Mouse (Mus musculus) cerebellum, adult 9-10 months (tissue): ENCODE data around the gene Prrxl1.
A peak's percentile ranks its signal among the peaks of the same experiment; 100 is the strongest.

Source experiments
- DNase-seq: peaks from one replicate; pipeline ENCODE4 v3.0.0; 2022

The Prrxl1 gene

GRCm38 (mm10) chr14:32599290-32600041 lies at the start of gene Prrxl1:
Gene Prrxl1 (plus strand): TSS chr14:32599407.
- no peak for DNase-seq

GRCm38 (mm10) chr14:32551854-32552253 lies 47.4 kb upstream of the Prrxl1 start:
- no peak for DNase-seq

- DNase-seq = no peak
Measured at GRCm38 (mm10) chr14:32553198-32553903, 45.9 kb upstream of the Prrxl1 start.

- DNase-seq = no peak
Measured at GRCm38 (mm10) chr14:32554860-32555526, 44.2 kb upstream of the Prrxl1 start.

- no peak for DNase-seq
Measured at GRCm38 (mm10) chr14:32561428-32561827, 37.8 kb upstream of the Prrxl1 start.

- no peak for DNase-seq
Measured at GRCm38 (mm10) chr14:32563661-32564060, 35.5 kb upstream of the Prrxl1 start.

- no peak for DNase-seq
Measured at GRCm38 (mm10) chr14:32572519-32572918, 26.7 kb upstream of the Prrxl1 start.

GRCm38 (mm10) chr14:32578420-32578819 lies 20.8 kb upstream of the Prrxl1 start:
- DNase-seq = no peak

- DNase-seq = no peak
Measured at GRCm38 (mm10) chr14:32583696-32584095, 15.5 kb upstream of the Prrxl1 start.

GRCm38 (mm10) chr14:32587013-32587784 lies 12.0 kb upstream of the Prrxl1 start:
- peak; percentile 67 for DNase-seq

- no peak for DNase-seq
Measured at GRCm38 (mm10) chr14:32590377-32590776, 8.8 kb upstream of the Prrxl1 start.

GRCm38 (mm10) chr14:32597232-32598231 lies 1.7 kb upstream of the Prrxl1 start:
- no peak for DNase-seq

- no peak for DNase-seq
Measured at GRCm38 (mm10) chr14:32598437-32599219, 579 bp upstream of the Prrxl1 start.

- no peak for DNase-seq
Measured at GRCm38 (mm10) chr14:32600110-32600509, 903 bp downstream of the Prrxl1 start.

GRCm38 (mm10) chr14:32605508-32605907 lies 6.3 kb downstream of the Prrxl1 start:
- no peak for DNase-seq

- DNase-seq = no peak
Measured at GRCm38 (mm10) chr14:32606316-32606715, 7.1 kb downstream of the Prrxl1 start.

GRCm38 (mm10) chr14:32609392-32609791 lies 10.2 kb downstream of the Prrxl1 start:
- no peak for DNase-seq

- DNase-seq = no peak
Measured at GRCm38 (mm10) chr14:32617253-32617652, 18.0 kb downstream of the Prrxl1 start.

GRCm38 (mm10) chr14:32624245-32624644 lies 25.0 kb downstream of the Prrxl1 start:
- DNase-seq = no peak

- DNase-seq = no peak
Measured at GRCm38 (mm10) chr14:32624811-32625210, 25.6 kb downstream of the Prrxl1 start.

- DNase-seq = no peak
Measured at GRCm38 (mm10) chr14:32627271-32627670, 28.1 kb downstream of the Prrxl1 start.
